Mouse (Mus musculus) adrenal gland, postnatal 14 days (tissue): ENCODE measurements at regions not wholly inside any gene's neighbourhood (a gene's known extent, or its start where the extent isn't known, plus 50 kb on each side); places are given as distances from the start of the nearest gene placed in this dataset.

Experiments
- DNase-seq: peaks from one replicate; pipeline ENCODE4 v3.0.0; 2021; ENCODE audit warnings: mixed read lengths

DNA sequence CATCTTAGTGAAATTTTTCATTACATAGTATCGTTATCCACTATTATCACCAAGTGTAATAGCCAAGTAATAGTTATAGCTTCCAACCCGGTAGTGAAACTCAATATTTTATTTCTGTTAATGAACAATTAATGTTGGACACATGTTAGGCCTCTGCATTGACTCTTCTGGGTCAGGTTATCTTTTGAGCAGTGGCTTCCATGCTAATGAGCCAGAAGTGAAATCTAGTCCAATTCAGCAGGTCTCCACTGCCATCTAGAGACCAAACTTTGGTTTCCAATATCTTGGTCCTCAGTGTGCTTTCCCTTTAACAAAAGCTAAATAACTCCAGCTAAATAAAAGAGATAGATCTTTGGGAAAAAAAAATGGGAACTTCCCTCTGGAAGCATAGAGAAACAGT is 258.9 kb upstream of the Aldoart1 start:
- peak; percentile 10 for DNase-seq
